In the genomic region with DNA sequence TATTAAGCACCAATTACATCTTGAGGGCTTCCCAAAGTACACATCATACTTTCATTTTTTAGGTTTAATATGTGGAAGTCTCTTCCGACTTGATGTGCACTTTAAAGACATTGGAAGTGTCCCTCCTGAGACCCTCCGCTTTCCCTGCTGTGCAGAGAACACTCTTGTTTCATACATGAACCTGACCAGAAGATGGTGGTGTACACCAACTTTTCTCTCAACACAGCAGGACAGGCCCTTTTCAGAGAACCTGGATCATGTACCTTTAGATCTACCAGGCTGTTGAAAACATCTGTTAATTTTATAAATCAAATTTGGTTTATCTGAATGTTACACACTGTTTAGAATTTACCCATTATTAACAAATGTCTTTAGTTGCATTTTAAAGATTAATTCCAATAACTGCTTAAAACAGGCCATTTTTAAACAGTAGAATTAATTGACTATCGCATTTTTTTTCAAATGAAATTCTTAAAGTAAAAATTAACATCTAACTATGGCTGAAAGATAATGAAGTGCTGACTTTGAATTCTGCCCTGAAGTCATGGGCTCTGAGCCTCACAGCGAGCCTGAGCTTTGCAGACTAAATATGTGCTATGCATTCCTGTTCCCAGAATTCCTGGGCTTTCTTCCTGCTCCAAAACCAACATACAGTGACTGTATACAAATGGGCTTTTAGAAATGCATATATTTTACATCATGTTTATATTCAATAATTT, we compare ENCODE assay signal across 11 mouse cellular contexts.
DNase-seq lines count a peak whose midpoint lies in the region; ATAC-seq lines count a peak whose summit lies in the region.
"Had no signal": no experiment of that assay in that cellular context is flagged by ENCODE, and none has a peak within 500 bp of the region (broad histone marks: within the 10 kb centered on the region; RNA-seq: fewer than 3 reads in every experiment).

No protein-coding gene starts in this region.

- peak; percentile 64; the same call in 1 of the 2 replicates for ATAC-seq in hindbrain, embryonic 11.5 days (ENCODE audit: low FRiP score)
- ATAC-seq in midbrain, embryonic 11.5 days (ENCODE audit: low FRiP score) = peak; percentile 54
- 0 out of 2 replicates have a peak, but pooled peaks have one; percentile 38 for ATAC-seq in forebrain, embryonic 15.5 days (replicated peaks)

- no peaks in the 10 kb centered on the region for H3K9me3 ChIP-seq in hindbrain, embryonic 11.5 days (ENCODE audit: control insufficient read depth, low read length)
- no peaks in the 10 kb centered on the region for H3K9me3 ChIP-seq in hindbrain, embryonic 10.5 days
- no peaks in the 10 kb centered on the region for H3K9me3 ChIP-seq in midbrain, embryonic 11.5 days (ENCODE audit: control insufficient read depth, low read length)
- no peaks in the 10 kb centered on the region for H3K9me3 ChIP-seq in midbrain, embryonic 10.5 days (replicated peaks)
- no peaks in the 10 kb centered on the region for H3K9me3 ChIP-seq in forebrain, embryonic 15.5 days
- H3K9me3 ChIP-seq: G1E; limb, embryonic 12.5 days had no signal

- no peaks in the 10 kb centered on the region for H3K4me1 ChIP-seq in hindbrain, embryonic 11.5 days (replicated peaks; ENCODE audit: control insufficient read depth, insufficient read depth, low read length)
- peaks cover 17% of the 10 kb centered on the region for H3K4me1 ChIP-seq in hindbrain, embryonic 10.5 days (replicated peaks)
- peaks cover 7% of the 10 kb centered on the region for H3K4me1 ChIP-seq in midbrain, embryonic 11.5 days (ENCODE audit: control insufficient read depth, insufficient read depth, low read length)
- H3K4me1 ChIP-seq in midbrain, embryonic 10.5 days = peaks cover 19% of the 10 kb centered on the region
- peaks cover 10% of the 10 kb centered on the region for H3K4me1 ChIP-seq in forebrain, embryonic 15.5 days
- H3K4me1 ChIP-seq: limb, embryonic 12.5 days had no signal

- H3K4me3 ChIP-seq in hindbrain, embryonic 11.5 days (ENCODE audit: low read depth, low read length) = no peak overlapping the region
- H3K4me3 ChIP-seq in hindbrain, embryonic 10.5 days = no peak overlapping the region
- H3K4me3 ChIP-seq in midbrain, embryonic 11.5 days (ENCODE audit: low read depth, low read length) = no peak overlapping the region
- H3K4me3 ChIP-seq in midbrain, embryonic 10.5 days = no peak overlapping the region
- H3K4me3 ChIP-seq in forebrain, embryonic 15.5 days = no peak overlapping the region
- H3K4me3 ChIP-seq: limb, embryonic 12.5 days had no signal

- no peaks in the 10 kb centered on the region for H3K36me3 ChIP-seq in hindbrain, embryonic 11.5 days (ENCODE audit: control insufficient read depth, insufficient read depth, low read length)
- no peaks in the 10 kb centered on the region for H3K36me3 ChIP-seq in hindbrain, embryonic 10.5 days
- H3K36me3 ChIP-seq in midbrain, embryonic 11.5 days (ENCODE audit: control insufficient read depth, insufficient read depth, low read length) = no peaks in the 10 kb centered on the region
- no peaks in the 10 kb centered on the region for H3K36me3 ChIP-seq in midbrain, embryonic 10.5 days
- no peaks in the 10 kb centered on the region for H3K36me3 ChIP-seq in forebrain, embryonic 15.5 days
- H3K36me3 ChIP-seq: G1E; limb, embryonic 12.5 days had no signal

- H3K27ac ChIP-seq in hindbrain, embryonic 11.5 days (ENCODE audit: low read depth, low read length) = no peak overlapping the region
- H3K27ac ChIP-seq in hindbrain, embryonic 10.5 days = no peak overlapping the region
- no peak overlapping the region for H3K27ac ChIP-seq in midbrain, embryonic 11.5 days (ENCODE audit: low read depth, low read length)
- no peak overlapping the region for H3K27ac ChIP-seq in midbrain, embryonic 10.5 days (replicated peaks)
- no peak overlapping the region for H3K27ac ChIP-seq in forebrain, embryonic 15.5 days (replicated peaks)
- H3K27ac ChIP-seq: limb, embryonic 12.5 days had no signal

- 85% methylated on average over 4 of the region's 4 CpGs for WGBS in hindbrain, embryonic 11.5 days
- 79% methylated on average over 4 of the region's 4 CpGs for WGBS in hindbrain, embryonic 10.5 days
- WGBS in midbrain, embryonic 11.5 days = 63% methylated on average over 4 of the region's 4 CpGs
- 79% methylated on average over 4 of the region's 4 CpGs for WGBS in midbrain, embryonic 10.5 days
- 71% methylated on average over 4 of the region's 4 CpGs for WGBS in forebrain, embryonic 15.5 days

- no peaks in the 10 kb centered on the region for H3K27me3 ChIP-seq in hindbrain, embryonic 11.5 days (ENCODE audit: control insufficient read depth, insufficient read depth, low read length)
- no peaks in the 10 kb centered on the region for H3K27me3 ChIP-seq in hindbrain, embryonic 10.5 days (ENCODE audit: insufficient read depth, poor library complexity, severe bottlenecking)
- H3K27me3 ChIP-seq in midbrain, embryonic 11.5 days (ENCODE audit: control insufficient read depth, insufficient read depth, low read length) = no peaks in the 10 kb centered on the region
- peaks cover 8% of the 10 kb centered on the region; the same call in 1 of the 2 replicates for H3K27me3 ChIP-seq in midbrain, embryonic 10.5 days (ENCODE audit: low read depth, poor library complexity, severe bottlenecking)
- no peaks in the 10 kb centered on the region for H3K27me3 ChIP-seq in forebrain, embryonic 15.5 days

- H3K4me2 ChIP-seq in hindbrain, embryonic 11.5 days (replicated peaks; ENCODE audit: low read depth, low read length) = no peak overlapping the region
- no peak overlapping the region for H3K4me2 ChIP-seq in midbrain, embryonic 11.5 days
- no peak overlapping the region for H3K4me2 ChIP-seq in forebrain, embryonic 15.5 days (replicated peaks)
- H3K4me2 ChIP-seq: limb, embryonic 12.5 days had no signal

- peak; percentile 43 for DNase-seq in hindbrain, embryonic 11.5 days (ENCODE audit: low spot score)
- no peak for DNase-seq in hindbrain, embryonic 10.5 days (ENCODE audit: low spot score)
- peak; percentile 85 for DNase-seq in midbrain, embryonic 11.5 days (ENCODE audit: low spot score, missing footprints)
- no peak for DNase-seq in midbrain, embryonic 10.5 days (ENCODE audit: low spot score)
- DNase-seq in retina, postnatal 1 day = peak; percentile 40
- DNase-seq in frontal cortex, postnatal 10 days (ENCODE audit: low spot score in 2 of 2) = no peak
- no peak for DNase-seq in left cerebral cortex, adult 8-10 months (ENCODE audit: low spot score in 2 of 2)
- DNase-seq: adrenal gland, adult 2 months had no signal

- no peak overlapping the region for H3K9ac ChIP-seq in hindbrain, embryonic 11.5 days (ENCODE audit: low read depth, low read length)
- no peak overlapping the region for H3K9ac ChIP-seq in midbrain, embryonic 11.5 days (ENCODE audit: low read length)
- H3K9ac ChIP-seq in forebrain, embryonic 15.5 days (replicated peaks) = no peak overlapping the region
- H3K9ac ChIP-seq: limb, embryonic 12.5 days had no signal

Comparison
In these comparisons a context has a peak if more than half of its experiments do, and no peak if none do; other contexts are left out.
1. DNase-seq: peak in hindbrain, embryonic 11.5 days (single experiment), midbrain, embryonic 11.5 days (single experiment) and retina, postnatal 1 day (single experiment); none in hindbrain, embryonic 10.5 days (single experiment), midbrain, embryonic 10.5 days (single experiment), frontal cortex, postnatal 10 days (0 of 2) and left cerebral cortex, adult 8-10 months (0 of 2).
2. Peak in every context shown above with its lines, with median percentiles within 50 percentile points of each other: ATAC-seq.